Mouse (Mus musculus) cerebellum, adult 2 months (tissue): ENCODE data around the gene Gstm6. TPM values are rescaled to one million over a fixed set of nuclear protein-coding genes. Genes with fewer than 3 reads are reported as not detected.
"Not testable (repeated sequence)": the region's sequence is repeated elsewhere in the genome, so short reads cannot be mapped to it uniquely, and the experiment has no call there.

Source experiments
- DNase-seq, 2 experiments: peaks; one replicate each; pipeline ENCODE4 v3.0.0; 2021
- H3K27ac ChIP-seq: fragments of 200-500 bp; 2 replicates; pipeline ENCODE4 v1.5.1; 2012; ENCODE audit warnings: low read length, control low read depth, inconsistent platforms; ENCODE audit not compliant: insufficient read depth
- H3K27me3 ChIP-seq: fragments of 200-500 bp; 2 replicates; pipeline ENCODE4 v1.6.1; 2012; ENCODE audit warnings: inconsistent platforms, mild to moderate bottlenecking, low read length, moderate library complexity; ENCODE audit not compliant: control insufficient read depth, insufficient read depth
- H3K4me1 ChIP-seq: fragments of 200-500 bp; 2 replicates; pipeline ENCODE4 v1.6.1; 2011; ENCODE audit warnings: low read length; ENCODE audit not compliant: control insufficient read depth, insufficient read depth
- H3K4me3 ChIP-seq: fragments of 200-500 bp; replicated peaks from 2 replicates; pipeline ENCODE3; 2011; ENCODE audit warnings: mild to moderate bottlenecking, low read depth, low read length, control low read depth; ENCODE audit not compliant: insufficient read depth
- CTCF ChIP-seq: fragments of 200-500 bp; IDR thresholded peaks from 2 replicates; pipeline ENCODE4 v1.5.1; 2011; ENCODE audit warnings: low read depth, mild to moderate bottlenecking, control low read depth, low read length, moderate library complexity, borderline replicate concordance; ENCODE audit not compliant: insufficient read depth
- POLR2A ChIP-seq: fragments of 200-500 bp; IDR thresholded peaks from 2 replicates; pipeline ENCODE4 v1.6.1; 2011; ENCODE audit warnings: low read length, control low read depth, borderline replicate concordance; ENCODE audit not compliant: insufficient read depth
- WGBS: fragments of 180-500 bp; shearing (Covaris S2); methylation state at CpG from one replicate; pipeline ENCODE4 v1.1.7; 2018; 5-methylcytosine and 5-hydroxymethylcytosine counted together
- polyA plus RNA-seq: library from polyadenylated mRNA; depleted of rRNA; stranded (reverse); fragments of >200 nt; gene quantifications from 2 replicates; pipeline ENCODE4 v1.2.3, GENCODE M21; 2012; rRNA removed

Gstm6 gene
- polyA plus RNA-seq, 1 experiment, result 4.6 TPM

DNA sequence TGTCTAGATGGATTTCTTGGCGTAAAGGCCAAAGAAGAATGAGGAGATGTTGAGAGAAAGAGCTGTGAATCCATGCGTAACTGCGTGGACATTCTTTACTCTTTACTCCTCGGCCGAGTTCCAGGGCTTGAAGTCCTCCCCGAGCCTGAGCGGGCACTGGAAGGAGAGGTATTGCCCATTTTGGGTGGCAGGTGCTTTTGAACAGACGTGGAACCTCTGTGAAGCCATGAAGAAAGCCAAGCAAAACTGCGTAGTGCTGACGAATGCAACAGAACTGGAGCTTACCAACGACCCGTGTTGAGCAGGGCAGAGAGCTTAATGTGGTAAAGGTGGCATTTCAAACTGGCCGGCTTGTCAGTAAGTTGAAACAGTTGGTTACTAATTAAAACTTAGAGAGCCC lies 44.9 kb downstream of the Gstm6 start:
- 91% methylated on average over 13 of the region's 13 CpGs for WGBS
- Histone ChIP-seq H3K27me3 (no peaks in the 10 kb centered on the region), H3K27ac (no peak overlapping the region), H3K4me3 (no peak overlapping the region), H3K4me1 (no peaks in the 10 kb centered on the region)
- DNase-seq, result no peak
- TF ChIP-seq POLR2A (no peak), CTCF (no peak)

DNA sequence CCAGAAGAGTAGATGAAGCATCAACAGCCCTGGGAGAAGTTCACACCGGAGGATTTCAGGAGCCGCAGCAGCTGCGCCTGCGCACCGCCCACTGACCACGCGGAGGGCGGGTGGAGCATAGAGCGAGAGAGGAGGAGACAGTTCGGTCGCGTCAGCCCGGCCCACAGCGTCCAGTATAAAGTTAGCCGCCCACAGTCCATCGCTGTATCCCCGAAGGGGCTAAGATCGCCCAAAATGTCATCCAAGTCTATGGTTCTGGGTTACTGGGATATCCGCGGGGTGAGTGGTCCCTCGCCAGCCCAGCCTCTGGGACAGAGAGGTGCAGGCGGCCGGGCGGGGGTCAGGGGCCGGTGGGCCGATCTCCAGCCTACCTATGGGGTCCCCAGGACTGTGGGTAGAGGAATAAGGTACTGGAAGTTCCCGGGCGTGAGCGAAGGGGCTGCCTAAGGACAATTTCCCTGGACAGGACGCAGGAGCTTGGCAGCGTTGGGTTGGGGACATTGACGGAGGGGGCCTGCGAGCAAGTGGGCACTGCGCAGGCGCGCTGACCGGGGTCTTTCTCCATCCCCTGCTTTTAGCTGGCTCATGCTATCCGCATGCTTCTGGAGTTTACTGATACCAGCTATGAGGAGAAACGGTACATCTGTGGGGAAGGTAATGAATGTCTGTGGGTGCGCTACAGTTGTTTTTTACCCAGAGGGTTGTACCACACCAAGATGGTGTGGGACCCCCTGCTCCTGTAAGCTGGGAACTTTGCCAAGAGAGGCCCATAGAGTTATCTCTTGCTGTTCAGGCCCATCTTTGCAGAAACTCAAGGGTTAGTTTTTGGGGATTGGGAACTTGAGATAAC lies 47.6 kb downstream of the Gstm6 start, which contains the start of gene Gstm5:
Gene Gstm5, plus strand, starts transcription at position 102 of the 850 bp plus-strand sequence.
- H3K4me1 ChIP-seq, result no peaks in the 10 kb centered on the region
- peak; percentile 84 to 86 for DNase-seq
- H3K27me3 ChIP-seq, result no peaks in the 10 kb centered on the region
- WGBS, result 3% methylated on average over 40 of the region's 40 CpGs
- TF ChIP-seq CTCF (no peak), POLR2A (peak; percentile 75; the same call in 1 of the 2 replicates)
- H3K27ac ChIP-seq, result peak within 1 kb of the TSS; percentile 32; the same call in 1 of the 2 replicates
- peak within 1 kb of the TSS; percentile 81 for H3K4me3 ChIP-seq

DNA sequence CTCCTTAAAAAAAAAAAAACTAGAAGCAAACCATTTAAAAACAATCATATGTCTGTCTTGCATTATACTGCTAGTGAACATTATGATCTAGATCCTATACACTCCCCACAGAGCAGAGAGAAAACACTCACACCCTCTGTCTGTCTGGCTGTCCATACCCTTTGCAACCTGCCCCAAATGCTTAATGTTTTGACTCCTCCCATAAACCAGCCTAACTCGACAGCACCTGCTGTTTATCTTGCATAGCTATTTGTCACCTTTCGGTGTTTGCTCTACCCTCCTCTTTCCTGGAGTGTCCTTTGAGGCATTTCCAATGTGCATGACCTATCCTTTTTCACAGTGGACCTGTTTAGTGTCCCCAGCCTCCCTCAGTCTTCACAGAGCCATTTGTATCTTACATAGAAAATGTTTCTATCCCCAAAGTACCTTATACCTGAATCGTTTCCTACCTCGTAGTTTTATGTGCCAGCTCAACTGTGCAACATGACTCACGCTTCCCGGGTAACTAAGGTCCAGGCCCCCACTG lies 48.3 kb downstream of the Gstm6 start:
- Histone ChIP-seq H3K4me3 (peak overlapping the region; percentile 81), H3K27ac (no peak overlapping the region), H3K27me3 (no peaks in the 10 kb centered on the region), H3K4me1 (no peaks in the 10 kb centered on the region)
- 2% methylated on average over 6 of the region's 6 CpGs for WGBS
- no peak for TF ChIP-seq CTCF
- TF ChIP-seq POLR2A, result no peak
- peak in 1 of 2 experiments; percentile 12 for DNase-seq

DNA sequence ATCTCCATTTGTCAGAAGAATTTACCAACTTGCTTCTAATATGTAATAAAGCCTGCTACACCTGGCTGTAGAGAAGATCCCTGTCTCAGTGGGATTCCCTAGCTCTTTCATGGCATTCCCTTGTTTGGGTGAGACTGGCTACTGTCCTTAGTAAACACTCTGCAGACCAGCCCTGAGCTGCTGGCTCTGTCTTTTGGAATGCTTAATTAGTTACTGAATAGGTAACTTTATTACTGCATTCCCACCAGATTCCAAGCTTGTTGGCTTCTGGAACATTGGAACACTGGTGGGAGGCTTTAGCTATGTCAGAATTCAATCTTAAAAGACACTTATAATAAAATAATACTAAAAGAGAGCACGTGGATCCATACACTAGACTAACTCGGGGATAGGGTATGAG lies 54.3 kb downstream of the Gstm6 start:
- DNase-seq, H3K27ac ChIP-seq, H3K27me3 ChIP-seq, H3K4me1 ChIP-seq, H3K4me3 ChIP-seq: not testable (repeated sequence)
- WGBS, result 91% methylated on average over 2 of the region's 2 CpGs

Other genes starting within 250 kb of the Gstm6 start
- 386 and 408 TPM in 2 replicates for gene Ahcyl1, start 247.2 kb downstream of the Gstm6 start, polyA plus RNA-seq
- 18.3 and 20.9 TPM in 2 replicates for gene Csf1, start 183.3 kb downstream of the Gstm6 start, polyA plus RNA-seq
- 0.05 TPM in 2 replicates for gene Eps8l3, start 66.5 kb downstream of the Gstm6 start, polyA plus RNA-seq
- 252 and 282 TPM in 2 replicates for gene Gstm5, start 47.9 kb downstream of the Gstm6 start, polyA plus RNA-seq
- 45.9 and 53.9 TPM in 2 replicates for gene Gstm7, start 11.9 kb downstream of the Gstm6 start, polyA plus RNA-seq
- not detected in 2 replicates for gene Gstm3, start 25.5 kb upstream of the Gstm6 start, polyA plus RNA-seq
- 3.9 and 5.7 TPM in 2 replicates for gene Gstm2, start 42.7 kb upstream of the Gstm6 start, polyA plus RNA-seq
- gene Gstm1, start 74.2 kb upstream of the Gstm6 start, polyA plus RNA-seq, result 323 and 346 TPM in 2 replicates
- 11.3 and 11.8 TPM in 2 replicates for gene Gstm4, start 101.1 kb upstream of the Gstm6 start, polyA plus RNA-seq
- gene Ampd2, start 142.9 kb upstream of the Gstm6 start, polyA plus RNA-seq, result 135 and 140 TPM in 2 replicates
- 0.11 and 0.47 TPM in 2 replicates for gene Gnat2, start 149.0 kb upstream of the Gstm6 start, polyA plus RNA-seq
- gene Gnai3, start 202.4 kb upstream of the Gstm6 start, polyA plus RNA-seq, result 25.6 and 27.4 TPM in 2 replicates
- gene Gpr61, start 211.1 kb upstream of the Gstm6 start, polyA plus RNA-seq, result 6.2 and 6.5 TPM in 2 replicates
- 50.8 and 53.5 TPM in 2 replicates for gene Amigo1, start 242.6 kb upstream of the Gstm6 start, polyA plus RNA-seq